Mouse (Mus musculus): Measurements from ENCODE around the gene Spp2. TPM values are rescaled to one million over a fixed set of nuclear protein-coding genes. Genes with fewer than 3 reads are reported as not detected.
A peak's percentile ranks its signal among the peaks of the same experiment; 100 is the strongest.

The Spp2 gene
- polyA plus RNA-seq (2014; fragmentation: Nextera tagmentation; extraction: Ambion mirVana), result not detected in 2 replicates

- no peak within 1 kb of the TSS for H3K4me2 ChIP-seq (ENCODE audit: low read depth, low read length, severe bottlenecking)
- no peaks in the 10 kb centered on the region for H3K4me1 ChIP-seq (replicated peaks; ENCODE audit: control insufficient read depth, insufficient read depth, low read length)
- 79% methylated on average over 5 of the region's 5 CpGs for WGBS
- no peak within 1 kb of the TSS for H3K27ac ChIP-seq (ENCODE audit: low read depth, low read length)
- no peak for DNase-seq (ENCODE audit: low spot score)
- H3K9me3 ChIP-seq (ENCODE audit: control insufficient read depth, low read length), result no peaks in the 10 kb centered on the region
- no peaks in the 10 kb centered on the region for H3K27me3 ChIP-seq (ENCODE audit: control insufficient read depth, insufficient read depth, low read length)
- no peaks in the 10 kb centered on the region for H3K36me3 ChIP-seq (ENCODE audit: control insufficient read depth, insufficient read depth, low read length)
- no peak within 1 kb of the TSS for H3K4me3 ChIP-seq (ENCODE audit: low read depth, low read length)
- no peak within 1 kb of the TSS for H3K9ac ChIP-seq (ENCODE audit: low read length)
- ATAC-seq (replicated peaks; ENCODE audit: low FRiP score), result no peak
Measured at GRCm38 (mm10) chr1:88406807-88407198, at the start of gene Spp2. Gene Spp2, plus strand, starts transcription at chr1:88406961.

GRCm38 (mm10) chr1:88357458-88358090, 49.2 kb upstream of the Spp2 start:
- H3K9ac ChIP-seq (ENCODE audit: low read length), result no peak overlapping the region
- no peaks in the 10 kb centered on the region for H3K27me3 ChIP-seq (ENCODE audit: control insufficient read depth, insufficient read depth, low read length)
- 59% methylated on average over 6 of the region's 6 CpGs for WGBS
- no peak overlapping the region for H3K4me3 ChIP-seq (ENCODE audit: low read depth, low read length)
- H3K9me3 ChIP-seq (ENCODE audit: control insufficient read depth, low read length), result no peaks in the 10 kb centered on the region
- no peaks in the 10 kb centered on the region for H3K4me1 ChIP-seq (replicated peaks; ENCODE audit: control insufficient read depth, insufficient read depth, low read length)
- no peaks in the 10 kb centered on the region for H3K36me3 ChIP-seq (ENCODE audit: control insufficient read depth, insufficient read depth, low read length)
- no peak overlapping the region for H3K27ac ChIP-seq (ENCODE audit: low read depth, low read length)
- peak; percentile 77 for DNase-seq (ENCODE audit: low spot score)
- no peak overlapping the region for H3K4me2 ChIP-seq (ENCODE audit: low read depth, low read length, severe bottlenecking)
- peak; percentile 44 for ATAC-seq (replicated peaks; ENCODE audit: low FRiP score)

- no peaks in the 10 kb centered on the region for H3K27me3 ChIP-seq (ENCODE audit: control insufficient read depth, insufficient read depth, low read length)
- no peaks in the 10 kb centered on the region for H3K9me3 ChIP-seq (ENCODE audit: control insufficient read depth, low read length)
- DNase-seq (ENCODE audit: low spot score), result no peak
- H3K9ac ChIP-seq (ENCODE audit: low read length), result no peak overlapping the region
- H3K4me1 ChIP-seq (replicated peaks; ENCODE audit: control insufficient read depth, insufficient read depth, low read length), result no peaks in the 10 kb centered on the region
- no peak for ATAC-seq (replicated peaks; ENCODE audit: low FRiP score)
- H3K4me3 ChIP-seq (ENCODE audit: low read depth, low read length), result no peak overlapping the region
- H3K36me3 ChIP-seq (ENCODE audit: control insufficient read depth, insufficient read depth, low read length), result no peaks in the 10 kb centered on the region
- H3K27ac ChIP-seq (ENCODE audit: low read depth, low read length), result no peak overlapping the region
- WGBS, result 88% methylated on average over 7 of the region's 7 CpGs
- H3K4me2 ChIP-seq (ENCODE audit: low read depth, low read length, severe bottlenecking), result no peak overlapping the region
Measured at GRCm38 (mm10) chr1:88358102-88358654, 48.6 kb upstream of the Spp2 start.

GRCm38 (mm10) chr1:88361085-88361484, 45.7 kb upstream of the Spp2 start:
- ATAC-seq (replicated peaks; ENCODE audit: low FRiP score) (no peak), DNase-seq (ENCODE audit: low spot score) (no peak)
- Histone ChIP-seq H3K9me3 (ENCODE audit: control insufficient read depth, low read length) (no peaks in the 10 kb centered on the region), H3K4me3 (ENCODE audit: low read depth, low read length) (no peak overlapping the region), H3K27me3 (ENCODE audit: control insufficient read depth, insufficient read depth, low read length) (no peaks in the 10 kb centered on the region), H3K9ac (ENCODE audit: low read length) (no peak overlapping the region), H3K36me3 (ENCODE audit: control insufficient read depth, insufficient read depth, low read length) (no peaks in the 10 kb centered on the region), H3K27ac (ENCODE audit: low read depth, low read length) (no peak overlapping the region), H3K4me2 (ENCODE audit: low read depth, low read length, severe bottlenecking) (no peak overlapping the region), H3K4me1 (replicated peaks; ENCODE audit: control insufficient read depth, insufficient read depth, low read length) (no peaks in the 10 kb centered on the region)
- 54% methylated on average over 4 of the region's 4 CpGs for WGBS

- DNase-seq (ENCODE audit: low spot score), result no peak
- Histone ChIP-seq H3K27me3 (ENCODE audit: control insufficient read depth, insufficient read depth, low read length) (no peaks in the 10 kb centered on the region), H3K27ac (ENCODE audit: low read depth, low read length) (no peak overlapping the region), H3K4me1 (replicated peaks; ENCODE audit: control insufficient read depth, insufficient read depth, low read length) (no peaks in the 10 kb centered on the region), H3K9me3 (ENCODE audit: control insufficient read depth, low read length) (no peaks in the 10 kb centered on the region), H3K9ac (ENCODE audit: low read length) (no peak overlapping the region), H3K4me2 (ENCODE audit: low read depth, low read length, severe bottlenecking) (no peak overlapping the region), H3K4me3 (ENCODE audit: low read depth, low read length) (no peak overlapping the region), H3K36me3 (ENCODE audit: control insufficient read depth, insufficient read depth, low read length) (no peaks in the 10 kb centered on the region)
- ATAC-seq (replicated peaks; ENCODE audit: low FRiP score), result no peak
- WGBS, result 79% methylated on average over 11 of the region's 11 CpGs
Measured at GRCm38 (mm10) chr1:88366881-88367644, 39.7 kb upstream of the Spp2 start.

GRCm38 (mm10) chr1:88378446-88378845, 28.3 kb upstream of the Spp2 start:
- ATAC-seq (replicated peaks; ENCODE audit: low FRiP score), result no peak
- H3K36me3 ChIP-seq (ENCODE audit: control insufficient read depth, insufficient read depth, low read length), result no peaks in the 10 kb centered on the region
- H3K4me2 ChIP-seq (ENCODE audit: low read depth, low read length, severe bottlenecking), result no peak overlapping the region
- no peak overlapping the region for H3K4me3 ChIP-seq (ENCODE audit: low read depth, low read length)
- H3K9me3 ChIP-seq (ENCODE audit: control insufficient read depth, low read length), result no peaks in the 10 kb centered on the region
- DNase-seq (ENCODE audit: low spot score), result no peak
- no peak overlapping the region for H3K27ac ChIP-seq (ENCODE audit: low read depth, low read length)
- no peaks in the 10 kb centered on the region for H3K4me1 ChIP-seq (replicated peaks; ENCODE audit: control insufficient read depth, insufficient read depth, low read length)
- no peaks in the 10 kb centered on the region for H3K27me3 ChIP-seq (ENCODE audit: control insufficient read depth, insufficient read depth, low read length)
- no peak overlapping the region for H3K9ac ChIP-seq (ENCODE audit: low read length)
- 91% methylated on average over 1 of the region's 1 CpGs for WGBS

- 75% methylated on average over 4 of the region's 4 CpGs for WGBS
- no peaks in the 10 kb centered on the region for H3K36me3 ChIP-seq (ENCODE audit: control insufficient read depth, insufficient read depth, low read length)
- no peak overlapping the region for H3K4me3 ChIP-seq (ENCODE audit: low read depth, low read length)
- H3K4me2 ChIP-seq (ENCODE audit: low read depth, low read length, severe bottlenecking), result no peak overlapping the region
- H3K4me1 ChIP-seq (replicated peaks; ENCODE audit: control insufficient read depth, insufficient read depth, low read length), result no peaks in the 10 kb centered on the region
- H3K9ac ChIP-seq (ENCODE audit: low read length), result no peak overlapping the region
- no peak for DNase-seq (ENCODE audit: low spot score)
- no peak for ATAC-seq (replicated peaks; ENCODE audit: low FRiP score)
- H3K27me3 ChIP-seq (ENCODE audit: control insufficient read depth, insufficient read depth, low read length), result no peaks in the 10 kb centered on the region
- no peak overlapping the region for H3K27ac ChIP-seq (ENCODE audit: low read depth, low read length)
- no peaks in the 10 kb centered on the region for H3K9me3 ChIP-seq (ENCODE audit: control insufficient read depth, low read length)
Measured at GRCm38 (mm10) chr1:88391632-88392031, 15.1 kb upstream of the Spp2 start.

- WGBS, result 91% methylated on average over 5 of the region's 5 CpGs
- ATAC-seq (replicated peaks; ENCODE audit: low FRiP score), result no peak
Measured at GRCm38 (mm10) chr1:88393321-88393720, 13.4 kb upstream of the Spp2 start.

More at GRCm38 (mm10) chr1:88393321-88393720, 13.4 kb upstream of the Spp2 start:
- H3K9ac ChIP-seq (ENCODE audit: low read length), result no peak overlapping the region
- H3K27me3 ChIP-seq (ENCODE audit: control insufficient read depth, insufficient read depth, low read length), result no peaks in the 10 kb centered on the region
- no peak overlapping the region for H3K4me3 ChIP-seq (ENCODE audit: low read depth, low read length)
- H3K9me3 ChIP-seq (ENCODE audit: control insufficient read depth, low read length), result no peaks in the 10 kb centered on the region
- H3K4me1 ChIP-seq (replicated peaks; ENCODE audit: control insufficient read depth, insufficient read depth, low read length), result no peaks in the 10 kb centered on the region
- H3K36me3 ChIP-seq (ENCODE audit: control insufficient read depth, insufficient read depth, low read length), result no peaks in the 10 kb centered on the region
- no peak overlapping the region for H3K27ac ChIP-seq (ENCODE audit: low read depth, low read length)
- no peak overlapping the region for H3K4me2 ChIP-seq (ENCODE audit: low read depth, low read length, severe bottlenecking)
- DNase-seq (ENCODE audit: low spot score), result no peak

All from forebrain, embryonic 11.5 days (tissue).